Mouse (Mus musculus) midbrain, embryonic 11.5 days (tissue): ENCODE results near the gene Ift172. TPM values are rescaled to one million over a fixed set of nuclear protein-coding genes. Genes with fewer than 3 reads are reported as not detected.

Source experiments
- ATAC-seq: fragments of 200-750 bp; cut with Nextera tagmentation; 2 replicates; pipeline ENCODE4 v1.8.0; 2017; ENCODE audit warnings: moderate TSS enrichment, moderate library complexity; ENCODE audit not compliant: low FRiP score
- DNase-seq: peaks from one replicate; pipeline ENCODE4 v3.0.0; 2015; ENCODE audit warnings: low spot score; ENCODE audit errors: missing footprints
- H3K27ac ChIP-seq: fragments of 300-500 bp; sonication (generic); 2 replicates; pipeline ENCODE4 v1.5.1; 2014; ENCODE audit warnings: low read depth, low read length
- H3K27me3 ChIP-seq: fragments of 300-500 bp; sonication (generic); 2 replicates; pipeline ENCODE4 v1.6.1; 2014; ENCODE audit warnings: mild to moderate bottlenecking, low read length, moderate library complexity, mixed read lengths; ENCODE audit not compliant: control insufficient read depth, insufficient read depth
- H3K36me3 ChIP-seq: fragments of 300-500 bp; sonication (generic); 2 replicates; pipeline ENCODE4 v1.6.1; 2014; ENCODE audit warnings: mild to moderate bottlenecking, low read length, moderate library complexity, mixed read lengths; ENCODE audit not compliant: control insufficient read depth, insufficient read depth
- H3K4me1 ChIP-seq: fragments of 300-500 bp; sonication (generic); 2 replicates; pipeline ENCODE4 v1.6.1; 2014; ENCODE audit warnings: low read length; ENCODE audit not compliant: control insufficient read depth, insufficient read depth
- H3K4me2 ChIP-seq: fragments of 300-500 bp; sonication (generic); 2 replicates; pipeline ENCODE4 v1.6.1; 2014; ENCODE audit warnings: mild to moderate bottlenecking, moderate library complexity
- H3K4me3 ChIP-seq: fragments of 300-500 bp; sonication (generic); 2 replicates; pipeline ENCODE4 v1.5.1; 2014; ENCODE audit warnings: low read depth, low read length
- H3K9ac ChIP-seq: fragments of 300-500 bp; sonication (generic); 2 replicates; pipeline ENCODE4 v1.6.1; 2014; ENCODE audit warnings: low read length
- H3K9me3 ChIP-seq: fragments of 300-500 bp; sonication (generic); 2 replicates; pipeline ENCODE4 v1.6.1; 2016; ENCODE audit warnings: low read length; ENCODE audit not compliant: control insufficient read depth
- WGBS: fragments of 180-500 bp; shearing (Covaris S2); extraction: QIAGEN DNeasy Blood & Tissue Kit; methylation state at CpG from one replicate; pipeline ENCODE4 v1.1.7; 2014; 5-methylcytosine and 5-hydroxymethylcytosine counted together
- polyA plus RNA-seq: library from polyadenylated mRNA; unstranded; fragments of >200 nt; fragmentation: Nextera tagmentation; extraction: Ambion mirVana; gene quantifications from 2 replicates; pipeline ENCODE4 v1.2.1, GENCODE M21; 2014

Gene Ift172
- polyA plus RNA-seq, 1 experiment from 2014 or later, result 31.9 TPM

DNA sequence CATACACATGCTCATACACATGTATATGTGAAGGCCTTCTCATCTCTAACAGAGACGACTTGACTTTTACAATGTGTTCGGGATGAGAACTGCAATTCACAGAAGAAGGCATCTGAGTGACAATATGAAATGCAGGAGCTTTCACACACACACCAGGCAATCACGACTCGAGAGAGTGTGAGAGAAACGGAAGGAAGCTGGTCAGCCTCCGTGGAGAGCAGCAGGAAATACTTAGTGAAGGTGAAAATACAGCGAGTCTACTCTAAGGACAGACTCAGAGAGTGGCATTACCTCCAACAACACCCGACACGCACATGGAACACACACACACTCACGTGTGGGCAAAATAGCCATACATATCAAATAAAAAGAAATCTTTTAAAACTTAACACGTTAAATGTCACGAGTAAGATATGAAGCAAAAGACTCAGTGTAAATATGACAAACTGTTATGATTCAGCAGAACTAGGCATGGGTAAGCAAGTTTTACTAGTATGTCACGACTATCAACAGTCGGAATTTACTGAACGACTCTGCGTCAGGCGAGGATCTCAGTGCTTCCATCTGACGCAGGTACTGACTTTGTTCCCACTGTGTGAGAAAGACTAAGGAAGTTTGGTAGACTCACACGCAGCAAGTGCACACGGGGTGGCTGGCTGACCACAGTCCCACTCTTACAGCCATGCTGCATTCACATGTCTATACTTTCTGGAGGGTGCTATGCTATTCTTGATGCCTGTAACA, 11.5 kb downstream of the Ift172 start:
- Histone ChIP-seq H3K36me3 (peaks cover 12% of the 10 kb centered on the region), H3K4me2 (no peak overlapping the region), H3K4me3 (no peak overlapping the region), H3K9ac (no peak overlapping the region), H3K9me3 (no peaks in the 10 kb centered on the region), H3K27ac (no peak overlapping the region), H3K4me1 (no peaks in the 10 kb centered on the region), H3K27me3 (no peaks in the 10 kb centered on the region)
- 87% methylated on average over 20 of the region's 20 CpGs for WGBS
- DNase-seq (no peak), ATAC-seq (no peak)

GRCm38 (mm10) chr5:31273018-31273417, 17.9 kb downstream of the Ift172 start:
- Histone ChIP-seq H3K9ac (no peak overlapping the region), H3K4me3 (no peak overlapping the region), H3K9me3 (no peaks in the 10 kb centered on the region), H3K4me1 (no peaks in the 10 kb centered on the region), H3K4me2 (no peak overlapping the region), H3K36me3 (peaks cover 2% of the 10 kb centered on the region; the same call in 1 of the 2 replicates), H3K27me3 (no peaks in the 10 kb centered on the region; the same call in 1 of the 2 replicates), H3K27ac (no peak overlapping the region)
- DNase-seq (no peak), ATAC-seq (no peak)
- WGBS, result 88% methylated on average over 6 of the region's 6 CpGs

DNA sequence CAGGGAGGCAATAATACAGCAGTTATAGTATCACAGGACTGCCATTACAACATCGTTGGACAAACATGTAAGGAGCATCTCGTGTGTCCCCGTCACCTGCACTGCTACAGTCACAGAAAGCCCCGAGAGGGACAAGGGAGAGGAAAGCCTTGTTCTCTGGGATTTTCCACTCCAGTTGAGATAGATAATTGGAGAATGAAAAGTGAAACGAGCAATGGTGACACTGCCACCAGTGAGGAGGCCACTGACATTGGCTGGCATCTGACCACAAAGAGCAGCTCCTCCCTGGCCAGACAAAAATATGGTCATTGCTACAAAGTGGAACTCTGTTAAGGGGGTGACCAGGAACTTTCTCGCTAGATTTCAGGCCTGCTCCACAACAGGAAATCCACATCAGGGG, 23.2 kb downstream of the Ift172 start:
- ATAC-seq (no peak), DNase-seq (no peak)
- Histone ChIP-seq H3K27me3 (no peaks in the 10 kb centered on the region; the same call in 1 of the 2 replicates), H3K9ac (no peak overlapping the region), H3K27ac (no peak overlapping the region), H3K4me2 (no peak overlapping the region), H3K9me3 (no peaks in the 10 kb centered on the region), H3K4me3 (no peak overlapping the region), H3K4me1 (no peaks in the 10 kb centered on the region), H3K36me3 (peaks cover 8% of the 10 kb centered on the region)
- 49% methylated on average over 6 of the region's 6 CpGs for WGBS

DNA sequence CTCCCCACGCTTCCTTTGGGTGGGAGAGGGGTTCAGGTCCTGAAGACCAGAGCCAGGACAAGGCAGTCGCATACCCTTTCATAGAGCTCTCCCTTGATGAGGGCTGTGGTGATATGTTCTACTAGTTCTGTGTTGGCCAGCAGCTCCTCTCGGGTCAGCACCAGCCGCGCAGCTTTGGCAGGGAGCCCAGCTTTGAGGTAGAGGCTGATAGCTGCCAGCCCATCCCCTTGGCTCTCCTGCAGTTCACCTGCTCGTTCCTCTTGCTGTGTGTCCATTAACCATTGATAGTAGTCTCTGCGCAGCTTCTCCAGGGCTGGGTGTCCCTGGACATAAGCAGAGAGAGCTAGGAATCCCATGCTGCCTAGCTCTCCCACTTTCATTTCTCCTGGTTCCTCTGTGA, 24.8 kb downstream of the Ift172 start:
- DNase-seq, result no peak
- H3K27ac ChIP-seq, result no peak overlapping the region
- H3K4me1 ChIP-seq, result no peaks in the 10 kb centered on the region
- no peak overlapping the region for H3K4me2 ChIP-seq
- peaks cover 8% of the 10 kb centered on the region for H3K36me3 ChIP-seq
- H3K4me3 ChIP-seq, result no peak overlapping the region
- no peak for ATAC-seq
- no peaks in the 10 kb centered on the region for H3K27me3 ChIP-seq
- H3K9me3 ChIP-seq, result no peaks in the 10 kb centered on the region
- 91% methylated on average over 7 of the region's 7 CpGs for WGBS
- no peak overlapping the region for H3K9ac ChIP-seq

GRCm38 (mm10) chr5:31257616-31258015, 33.3 kb downstream of the Ift172 start:
- peaks cover 3% of the 10 kb centered on the region for H3K36me3 ChIP-seq
- no peak overlapping the region for H3K9ac ChIP-seq
- no peak overlapping the region for H3K4me2 ChIP-seq
- 91% methylated on average over 11 of the region's 11 CpGs for WGBS
- no peaks in the 10 kb centered on the region for H3K4me1 ChIP-seq
- ATAC-seq (no peak), DNase-seq (no peak)
- H3K4me3 ChIP-seq, result no peak overlapping the region
- no peak overlapping the region for H3K27ac ChIP-seq
- no peaks in the 10 kb centered on the region for H3K9me3 ChIP-seq
- no peaks in the 10 kb centered on the region for H3K27me3 ChIP-seq

DNA sequence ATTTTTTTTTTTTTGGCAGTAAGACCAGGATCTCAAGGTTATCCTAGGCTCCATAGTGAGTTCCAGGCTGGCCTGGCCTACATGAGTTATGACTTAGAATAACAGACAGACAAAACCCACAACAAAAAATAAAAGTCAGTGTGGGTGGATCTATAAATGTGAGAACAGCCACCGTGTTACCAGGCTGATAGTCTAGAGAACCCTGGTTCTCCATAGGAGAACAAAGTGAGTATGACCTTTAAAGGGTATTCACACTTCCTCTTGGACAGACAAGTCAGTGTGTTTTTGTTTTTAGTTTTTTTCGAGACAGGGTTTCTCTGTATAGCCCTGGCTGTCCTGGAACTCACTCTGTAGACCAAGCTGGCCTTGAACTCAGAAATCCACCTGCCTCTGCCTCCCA, 34.9 kb downstream of the Ift172 start:
- Histone ChIP-seq H3K4me2 (no peak overlapping the region), H3K4me1 (peaks cover 8% of the 10 kb centered on the region; the same call in 1 of the 2 replicates), H3K27me3 (no peaks in the 10 kb centered on the region), H3K9me3 (no peaks in the 10 kb centered on the region), H3K9ac (no peak overlapping the region), H3K36me3 (peaks cover 9% of the 10 kb centered on the region), H3K27ac (no peak overlapping the region), H3K4me3 (no peak overlapping the region)
- WGBS, result 93% methylated on average over 2 of the region's 2 CpGs
- DNase-seq (no peak), ATAC-seq (no peak)

- Histone ChIP-seq H3K27ac (no peak overlapping the region), H3K36me3 (peaks cover 12% of the 10 kb centered on the region), H3K4me3 (no peak overlapping the region), H3K27me3 (no peaks in the 10 kb centered on the region), H3K4me2 (no peak overlapping the region), H3K9ac (no peak overlapping the region), H3K9me3 (no peaks in the 10 kb centered on the region), H3K4me1 (peaks cover 8% of the 10 kb centered on the region; the same call in 1 of the 2 replicates)
- 98% methylated on average over 2 of the region's 2 CpGs for WGBS
- ATAC-seq, result no peak
- DNase-seq, result no peak
Measured at GRCm38 (mm10) chr5:31255381-31255780, 35.5 kb downstream of the Ift172 start.

DNA sequence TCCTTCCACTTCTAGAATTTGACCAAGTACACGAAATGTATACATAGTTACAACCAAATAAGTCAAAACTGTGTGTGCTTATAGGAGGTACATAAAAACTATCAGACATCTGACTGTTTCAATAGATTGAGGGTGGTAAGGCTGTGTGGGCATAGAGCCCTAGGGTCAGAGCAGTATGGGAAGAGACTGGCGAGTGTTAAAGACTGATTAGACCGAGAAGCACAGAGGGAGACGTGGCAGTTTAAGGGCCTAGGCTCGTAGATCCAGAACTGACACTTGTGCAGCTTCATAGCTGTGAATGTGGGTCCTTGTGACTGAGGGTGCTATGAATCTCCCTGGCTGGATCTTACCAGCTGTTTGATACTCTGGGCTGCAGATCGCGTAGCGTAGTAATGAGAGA, 36.0 kb downstream of the Ift172 start:
- no peak overlapping the region for H3K27ac ChIP-seq
- H3K4me1 ChIP-seq, result peaks cover 8% of the 10 kb centered on the region; the same call in 1 of the 2 replicates
- ATAC-seq (no peak), DNase-seq (no peak)
- H3K4me3 ChIP-seq, result no peak overlapping the region
- no peaks in the 10 kb centered on the region; the same call in 1 of the 2 replicates for H3K27me3 ChIP-seq
- no peak overlapping the region for H3K4me2 ChIP-seq
- H3K9ac ChIP-seq, result no peak overlapping the region
- H3K36me3 ChIP-seq, result peaks cover 16% of the 10 kb centered on the region
- WGBS, result 89% methylated on average over 8 of the region's 8 CpGs
- no peaks in the 10 kb centered on the region for H3K9me3 ChIP-seq

DNA sequence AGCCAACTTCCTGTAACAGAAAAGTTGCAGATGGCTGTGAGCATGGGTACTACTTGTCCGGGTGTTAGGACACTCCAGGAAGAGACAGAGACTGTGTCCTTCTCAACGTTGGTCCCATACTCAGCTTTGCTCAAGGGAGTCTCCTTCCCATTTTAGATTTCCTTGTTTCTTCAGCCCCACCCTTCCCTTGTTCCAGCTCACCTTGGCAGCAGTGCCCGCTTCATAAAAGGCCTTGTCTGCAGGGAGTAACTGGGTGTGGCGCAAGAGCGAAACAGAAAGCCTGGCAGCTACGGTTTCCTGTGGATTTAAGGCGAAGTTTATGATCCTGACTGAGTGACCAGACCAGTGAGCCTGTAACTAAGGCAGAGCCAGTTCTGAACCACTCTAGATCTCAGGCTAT, 36.5 kb downstream of the Ift172 start:
- Histone ChIP-seq H3K27ac (no peak overlapping the region), H3K4me2 (no peak overlapping the region), H3K4me1 (peaks cover 8% of the 10 kb centered on the region; the same call in 1 of the 2 replicates), H3K9ac (no peak overlapping the region), H3K27me3 (no peaks in the 10 kb centered on the region; the same call in 1 of the 2 replicates), H3K9me3 (no peaks in the 10 kb centered on the region), H3K4me3 (no peak overlapping the region), H3K36me3 (peaks cover 19% of the 10 kb centered on the region)
- no peak for ATAC-seq
- WGBS, result 93% methylated on average over 7 of the region's 7 CpGs
- no peak for DNase-seq
